Mouse (Mus musculus) embryonic fibroblast, embryonic 13.5 days (primary cell): ENCODE measurements at regions not wholly inside any gene's neighbourhood (a gene's known extent, or its start where the extent isn't known, plus 50 kb on each side); places are given as distances from the start of the nearest gene placed in this dataset.

Source experiments
- CTCF ChIP-seq: IDR thresholded peaks from 2 replicates; pipeline ENCODE4 v1.5.1; 2011; ENCODE audit warnings: mild to moderate bottlenecking, control low read depth, low read length, moderate library complexity, borderline replicate concordance; ENCODE audit not compliant: insufficient read depth
- POLR2A ChIP-seq: IDR thresholded peaks from 2 replicates; pipeline ENCODE4 v1.6.1; 2011; ENCODE audit warnings: low read depth, mild to moderate bottlenecking, control low read depth, low read length, moderate library complexity

DNA sequence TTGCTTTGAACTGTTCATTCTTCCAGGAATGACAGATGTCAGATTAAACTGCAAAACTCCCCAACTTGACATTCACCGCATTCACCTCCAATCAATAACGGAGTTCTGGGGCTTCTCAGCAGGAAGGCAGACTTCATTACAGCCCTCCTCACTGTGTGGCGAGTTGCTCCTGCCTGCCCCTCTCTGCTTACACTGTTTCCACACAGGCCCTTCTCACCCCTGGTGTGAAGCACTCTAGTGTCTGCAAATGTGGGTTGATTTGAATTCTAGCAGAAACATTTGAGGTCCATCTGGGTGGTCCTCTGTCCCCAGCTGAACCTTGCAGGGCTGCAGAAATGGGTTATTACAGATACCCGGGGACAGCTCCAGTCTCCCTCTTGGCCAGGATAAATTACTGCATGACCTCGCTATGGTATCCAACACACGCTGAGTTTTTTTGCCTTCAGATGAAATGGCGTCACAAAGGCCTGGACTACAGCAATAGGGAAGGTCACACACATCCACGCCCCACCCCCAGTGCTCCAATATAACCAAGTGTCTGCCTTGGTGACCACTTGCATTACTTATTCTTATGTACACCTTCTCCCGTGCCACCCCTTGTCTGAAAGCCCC, 145.8 kb downstream of the Rwdd3 start:
- TF ChIP-seq POLR2A, result no peak
- TF ChIP-seq CTCF, result no peak
